Mouse (Mus musculus) bone marrow macrophage, adult 2 months (primary cell): ENCODE results near the gene Vat1l.

ENCODE experiments used
- CTCF ChIP-seq: IDR thresholded peaks from 2 replicates; pipeline ENCODE4 v1.5.1; 2012; ENCODE audit warnings: low read depth, mild to moderate bottlenecking, low read length, moderate library complexity
- POLR2A ChIP-seq: IDR thresholded peaks from 2 replicates; pipeline ENCODE4 v1.6.1; 2012; ENCODE audit warnings: mild to moderate bottlenecking, low read depth, low read length, borderline replicate concordance

DNA sequence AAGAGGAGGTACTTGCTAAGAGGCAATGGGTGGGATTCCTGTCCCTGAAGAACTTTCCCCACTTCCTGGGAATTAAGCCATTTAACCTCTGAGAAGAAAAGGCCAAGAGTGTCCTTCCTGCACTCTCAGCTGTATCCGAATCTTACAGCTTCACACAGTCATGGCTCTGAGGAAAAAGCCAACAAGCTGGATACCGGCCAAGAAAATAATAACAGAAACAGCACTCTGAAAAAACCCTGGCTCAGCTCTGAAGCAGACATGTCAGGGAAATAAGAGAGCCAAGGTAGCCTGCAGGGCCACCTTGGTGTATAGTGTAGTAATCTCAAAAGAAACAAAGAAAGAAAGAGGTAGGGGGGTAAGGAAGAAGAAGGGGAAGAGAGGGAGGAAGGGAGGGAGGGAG, 6.4 kb upstream of the Vat1l start:
- TF ChIP-seq CTCF (no peak), POLR2A (no peak)
